ENCODE assay signal across 13 mouse cellular contexts in the genomic region with DNA sequence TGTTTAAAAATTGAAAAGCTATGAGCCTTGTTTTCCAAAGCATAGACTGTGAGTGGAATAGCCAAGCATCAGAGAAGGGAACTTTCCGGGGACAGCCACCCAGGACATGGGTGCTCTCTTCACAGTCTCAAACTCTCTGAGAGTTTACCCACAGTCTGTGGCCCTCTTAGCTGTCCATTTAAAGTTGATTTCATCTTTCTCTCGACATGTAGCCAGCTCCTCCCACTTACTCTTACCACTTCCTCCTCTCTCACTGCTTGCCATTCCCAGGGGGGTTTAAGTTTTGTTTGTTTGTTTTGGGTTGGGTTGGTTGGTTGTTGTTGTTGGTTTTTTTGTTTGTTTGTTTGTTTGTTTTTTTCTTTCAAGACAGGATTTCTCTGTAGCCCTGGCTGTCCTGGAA.
"Had no signal": no experiment of that assay in that cellular context is flagged by ENCODE, and none has a peak within 500 bp of the region (broad histone marks: within the 10 kb centered on the region; RNA-seq: fewer than 3 reads in every experiment).

No protein-coding gene starts in this region.

- H3K4me3 ChIP-seq: limb, embryonic 10.5 days; liver, embryonic 13.5 days; midbrain, embryonic 12.5 days had no signal

- H3K9ac ChIP-seq: liver, embryonic 13.5 days; midbrain, embryonic 12.5 days had no signal

- H3K27me3 ChIP-seq: liver, embryonic 13.5 days; midbrain, embryonic 12.5 days had no signal

- ATAC-seq: inflammation-experienced regulatory T-cells, adult 6 months; midbrain, embryonic 16.5 days had no signal

- H3K4me2 ChIP-seq: liver, embryonic 13.5 days; midbrain, embryonic 12.5 days had no signal

- H3K36me3 ChIP-seq: limb, embryonic 10.5 days; liver, embryonic 13.5 days; midbrain, embryonic 12.5 days had no signal

- H3K9me3 ChIP-seq: limb, embryonic 10.5 days; liver, embryonic 13.5 days; midbrain, embryonic 12.5 days had no signal

- H3K4me1 ChIP-seq: limb, embryonic 10.5 days; liver, embryonic 13.5 days; midbrain, embryonic 12.5 days had no signal

- DNase-seq: kidney, adult 11 months; kidney, postnatal 10 days; liver, embryonic 13.5 days; lung, adult 2 months; lung, postnatal 10 days; right cerebral cortex, adult 18-20 months; right cerebral cortex, postnatal 25 days; thymus, adult 2 months; thymus, postnatal 25 days had no signal

- H3K27ac ChIP-seq: limb, embryonic 10.5 days; liver, embryonic 13.5 days; midbrain, embryonic 12.5 days had no signal
